Mouse (Mus musculus) testis, adult 2 months (tissue): Measurements from ENCODE around the gene Pck1.

Experiments used
- CTCF ChIP-seq: fragments of 200-500 bp; IDR thresholded peaks from 2 replicates; pipeline ENCODE4 v1.5.1; 2012; ENCODE audit warnings: low read depth, mild to moderate bottlenecking, inconsistent platforms, low read length, moderate library complexity; ENCODE audit not compliant: control insufficient read depth, insufficient read depth, insufficient replicate concordance
- POLR2A ChIP-seq: fragments of 200-500 bp; IDR thresholded peaks from 2 replicates; pipeline ENCODE4 v1.6.1; 2012; ENCODE audit warnings: low read depth, mild to moderate bottlenecking, inconsistent platforms, low read length, moderate library complexity; ENCODE audit not compliant: control insufficient read depth

DNA sequence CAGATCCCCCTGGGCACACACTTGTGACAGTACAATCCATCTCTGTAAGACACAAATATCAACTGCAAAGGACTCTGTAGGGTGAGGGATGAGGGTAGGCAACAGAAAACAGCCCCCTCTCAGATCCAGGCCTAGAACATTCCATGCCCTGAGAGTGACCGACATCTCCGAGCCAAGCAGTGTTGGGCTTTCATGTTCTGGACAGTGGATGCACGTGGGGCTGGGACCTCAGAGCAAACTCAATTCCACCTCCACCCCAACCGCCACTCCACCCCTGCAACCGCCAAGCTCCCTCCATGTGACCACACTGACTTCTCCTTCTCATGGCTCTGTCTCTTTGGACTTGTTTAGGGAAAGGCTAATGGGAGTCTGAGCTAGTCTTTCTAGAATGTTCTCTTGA lies 19.1 kb downstream of the Pck1 start:
- TF ChIP-seq CTCF (no peak), POLR2A (no peak)
